8 mouse cellular contexts compared by ENCODE assay signal in the genomic region with DNA sequence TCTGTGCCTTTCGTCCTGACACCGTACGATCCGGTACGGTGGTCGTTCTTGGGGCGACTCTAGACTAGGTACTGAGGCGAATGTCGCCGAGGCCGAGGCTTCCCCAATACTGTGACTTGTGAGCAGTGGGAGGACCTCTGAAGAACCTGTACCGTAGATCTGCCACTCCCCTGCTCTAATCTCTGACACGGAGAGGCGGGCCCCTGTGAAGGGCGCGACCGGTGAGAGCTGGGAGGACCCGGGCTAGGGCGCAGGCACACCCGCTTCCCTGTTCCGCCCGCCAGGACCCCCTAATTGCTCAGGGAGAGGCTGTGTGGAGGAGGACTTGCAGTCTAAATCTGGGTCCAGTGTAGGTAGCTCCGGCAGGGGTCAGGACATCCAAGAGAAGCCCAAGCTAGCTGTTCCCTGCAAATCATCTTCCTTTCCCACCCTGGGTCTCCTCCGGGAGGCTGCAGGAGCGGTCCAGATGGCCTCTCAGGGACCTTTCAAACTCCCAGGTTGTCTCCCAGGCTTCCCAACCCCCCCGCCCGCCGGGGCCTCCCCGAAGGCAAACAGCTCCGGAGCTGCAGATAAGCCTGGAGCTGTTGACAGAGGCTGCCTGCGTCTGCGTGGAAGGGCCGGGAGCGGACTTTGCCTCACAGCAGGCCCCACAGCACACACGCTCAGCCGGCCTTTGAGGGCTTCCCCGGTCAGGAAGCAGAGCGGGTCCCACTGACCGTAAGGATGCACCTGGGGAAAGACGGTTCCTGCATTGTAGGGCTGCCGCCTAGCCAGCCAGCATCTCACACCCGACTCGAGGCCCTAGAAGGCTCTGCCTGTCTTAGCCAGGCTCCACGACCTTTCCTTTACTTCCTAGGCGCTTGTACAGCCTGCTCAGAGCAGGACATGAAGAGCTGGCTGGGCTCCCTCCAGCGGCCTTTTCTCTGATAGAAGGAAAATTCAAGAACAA. TPM values are rescaled to one million over a fixed set of nuclear protein-coding genes. Genes with fewer than 3 reads are reported as not detected.
DNase-seq lines count a peak whose midpoint lies in the region; ATAC-seq and TF ChIP-seq lines count a peak whose summit lies in the region.

No protein-coding gene starts in this region.

- H3K4me3 ChIP-seq in embryonic facial prominence, embryonic 13.5 days = peak overlapping the region; percentile 68
- H3K4me3 ChIP-seq in hindbrain, embryonic 13.5 days = peak overlapping the region; percentile 21
- H3K4me3 ChIP-seq in liver, adult 2 months (ENCODE audit: insufficient read depth, low read depth, low read length) = peak overlapping the region; percentile 28; the same call in 1 of the 2 replicates
- H3K4me3 ChIP-seq in midbrain, embryonic 16.5 days (ENCODE audit: low read depth, low read length) = peak overlapping the region; percentile 11; the same call in 1 of the 2 replicates

- H3K27me3 ChIP-seq in embryonic facial prominence, embryonic 13.5 days = peaks cover 79% of the 10 kb centered on the region
- H3K27me3 ChIP-seq in hindbrain, embryonic 13.5 days = peaks cover 91% of the 10 kb centered on the region
- H3K27me3 ChIP-seq in liver, adult 2 months (ENCODE audit: control insufficient read depth, insufficient read depth, low read length) = peaks cover 8% of the 10 kb centered on the region
- H3K27me3 ChIP-seq in midbrain, embryonic 16.5 days (ENCODE audit: control insufficient read depth, insufficient read depth, low read depth, low read length) = peaks cover 35% of the 10 kb centered on the region

- no peaks in the 10 kb centered on the region for H3K79me2 ChIP-seq in liver, adult 2 months (ENCODE audit: control insufficient read depth, insufficient read depth, low read length)

- peak overlapping the region; percentile 48 for H3K4me2 ChIP-seq in embryonic facial prominence, embryonic 13.5 days
- peak overlapping the region; percentile 42 for H3K4me2 ChIP-seq in hindbrain, embryonic 13.5 days
- peak overlapping the region; percentile 31 for H3K4me2 ChIP-seq in midbrain, embryonic 16.5 days (ENCODE audit: low read length)

- H3K9me3 ChIP-seq in embryonic facial prominence, embryonic 13.5 days = no peaks in the 10 kb centered on the region
- H3K9me3 ChIP-seq in hindbrain, embryonic 13.5 days = no peaks in the 10 kb centered on the region
- no peaks in the 10 kb centered on the region for H3K9me3 ChIP-seq in midbrain, embryonic 16.5 days (replicated peaks; ENCODE audit: control insufficient read depth, low read length, poor library complexity, severe bottlenecking)

- H3K36me3 ChIP-seq in embryonic facial prominence, embryonic 13.5 days = no peaks in the 10 kb centered on the region
- no peaks in the 10 kb centered on the region for H3K36me3 ChIP-seq in hindbrain, embryonic 13.5 days
- H3K36me3 ChIP-seq in liver, adult 2 months (ENCODE audit: control insufficient read depth, insufficient read depth, low read length) = no peaks in the 10 kb centered on the region
- no peaks in the 10 kb centered on the region for H3K36me3 ChIP-seq in midbrain, embryonic 16.5 days (ENCODE audit: control insufficient read depth, insufficient read depth, low read length)

- ATAC-seq in embryonic facial prominence, embryonic 13.5 days (ENCODE audit: insufficient number of reproducible peaks, insufficient read depth, low FRiP score, low TSS enrichment, low read depth) = no peak
- ATAC-seq in hindbrain, embryonic 13.5 days (ENCODE audit: low FRiP score) = peak; percentile 27; the same call in 1 of the 2 replicates
- ATAC-seq in midbrain, embryonic 16.5 days = no peak
- no peak for ATAC-seq in frontal cortex, adult (ENCODE audit: low TSS enrichment)

- H3K9ac ChIP-seq in embryonic facial prominence, embryonic 13.5 days = no peak overlapping the region
- peak overlapping the region; percentile 29 for H3K9ac ChIP-seq in hindbrain, embryonic 13.5 days
- H3K9ac ChIP-seq in liver, adult 2 months (ENCODE audit: low read depth, low read length) = peak overlapping the region; percentile 29; the same call in 1 of the 2 replicates
- H3K9ac ChIP-seq in midbrain, embryonic 16.5 days (ENCODE audit: low read depth, low read length) = no peak overlapping the region

- H3K4me1 ChIP-seq in embryonic facial prominence, embryonic 13.5 days = peaks cover 37% of the 10 kb centered on the region
- peaks cover 41% of the 10 kb centered on the region for H3K4me1 ChIP-seq in hindbrain, embryonic 13.5 days (replicated peaks)
- H3K4me1 ChIP-seq in liver, adult 2 months (ENCODE audit: control insufficient read depth, insufficient read depth, low read length) = peaks cover 14% of the 10 kb centered on the region; the same call in 1 of the 2 replicates
- H3K4me1 ChIP-seq in midbrain, embryonic 16.5 days (ENCODE audit: control insufficient read depth, insufficient read depth, low read length) = peaks cover 22% of the 10 kb centered on the region

- TF ChIP-seq POLR2A in liver, adult 2 months (IDR thresholded peaks at IDR 0.05; ENCODE audit: extremely low read depth, insufficient read depth, low read length) = no peak

- no peak for TF ChIP-seq CTCF in liver, adult 2 months (IDR thresholded peaks at IDR 0.05; ENCODE audit: low read depth, low read length)

- H3K27ac ChIP-seq in embryonic facial prominence, embryonic 13.5 days = no peak overlapping the region
- no peak overlapping the region for H3K27ac ChIP-seq in hindbrain, embryonic 13.5 days
- no peak overlapping the region for H3K27ac ChIP-seq in liver, adult 2 months (replicated peaks; ENCODE audit: insufficient read depth, low read depth, low read length)
- no peak overlapping the region for H3K27ac ChIP-seq in midbrain, embryonic 16.5 days (ENCODE audit: low read length)

- WGBS in embryonic facial prominence, embryonic 13.5 days = 5% methylated on average over 46 of the region's 46 CpGs
- WGBS in hindbrain, embryonic 13.5 days = 3% methylated on average over 46 of the region's 46 CpGs
- 9% methylated on average over 46 of the region's 46 CpGs for WGBS in liver, adult 2 months
- 5% methylated on average over 46 of the region's 46 CpGs for WGBS in midbrain, embryonic 16.5 days

- peak; percentile 7 for DNase-seq in ovary, postnatal 10 days (ENCODE audit: low spot score)
- DNase-seq in ovary, adult 18-20 months (ENCODE audit: low spot score) = no peak
- DNase-seq in liver, adult 2 months (ENCODE audit: extremely low read depth, low read depth, low spot score) = peak; percentile 61
- DNase-seq in urinary bladder, postnatal 25 days (ENCODE audit: low spot score) = peak; percentile 28

RNA-seq across cellular contexts. Expression of gene Itpka, which starts 2.3 kb away (rescaled TPM):
- polyA plus RNA-seq in embryonic facial prominence, embryonic 13.5 days (2015; fragmentation: Nextera tagmentation; extraction: Ambion mirVana) = 0.76 TPM in 1 of 2 replicates, not detected in the other
- polyA plus RNA-seq in hindbrain, embryonic 13.5 days (2015; fragmentation: Nextera tagmentation; extraction: Ambion mirVana) = 0.17 and 0.21 TPM in 2 replicates
- 0.65 and 1.8 TPM in 2 replicates for total RNA-seq in liver, adult 2 months (2014; rRNA removed)
- 1.7 and 3.6 TPM in 2 replicates for polyA plus RNA-seq in liver, adult 2 months (2012; rRNA removed)
- 0.19 TPM in 2 replicates for polyA plus RNA-seq in midbrain, embryonic 16.5 days (2015; fragmentation: Nextera tagmentation; extraction: Ambion mirVana)

RNA-seq across cellular contexts. Expression of gene Ltk, which starts 15.8 kb away (rescaled TPM):
- 0.18 TPM in 1 of 2 replicates, not detected in the other for polyA plus RNA-seq in embryonic facial prominence, embryonic 13.5 days (2015; fragmentation: Nextera tagmentation; extraction: Ambion mirVana)
- polyA plus RNA-seq in hindbrain, embryonic 13.5 days (2015; fragmentation: Nextera tagmentation; extraction: Ambion mirVana) = 0.91 and 1.4 TPM in 2 replicates
- total RNA-seq in liver, adult 2 months (2014; rRNA removed) = 0.07 TPM in 1 of 2 replicates, not detected in the other
- 0.10 and 0.66 TPM in 2 replicates for polyA plus RNA-seq in liver, adult 2 months (2012; rRNA removed)
- 2.0 and 2.7 TPM in 2 replicates for polyA plus RNA-seq in midbrain, embryonic 16.5 days (2015; fragmentation: Nextera tagmentation; extraction: Ambion mirVana)

RNA-seq across cellular contexts. Expression of gene Rpap1, which starts 42.9 kb away (rescaled TPM):
- polyA plus RNA-seq in embryonic facial prominence, embryonic 13.5 days (2015; fragmentation: Nextera tagmentation; extraction: Ambion mirVana) = 31.5 and 31.9 TPM in 2 replicates
- polyA plus RNA-seq in hindbrain, embryonic 13.5 days (2015; fragmentation: Nextera tagmentation; extraction: Ambion mirVana) = 22.2 and 22.6 TPM in 2 replicates
- total RNA-seq in liver, adult 2 months (2014; rRNA removed) = 2.4 and 3.3 TPM in 2 replicates
- polyA plus RNA-seq in liver, adult 2 months (2012; rRNA removed) = 6.2 and 10.5 TPM in 2 replicates
- 16.9 and 17.5 TPM in 2 replicates for polyA plus RNA-seq in midbrain, embryonic 16.5 days (2015; fragmentation: Nextera tagmentation; extraction: Ambion mirVana)

RNA-seq across cellular contexts. Expression of gene Tyro3, which starts 53.1 kb away (rescaled TPM):
- 27.3 and 28.5 TPM in 2 replicates for polyA plus RNA-seq in embryonic facial prominence, embryonic 13.5 days (2015; fragmentation: Nextera tagmentation; extraction: Ambion mirVana)
- polyA plus RNA-seq in hindbrain, embryonic 13.5 days (2015; fragmentation: Nextera tagmentation; extraction: Ambion mirVana) = 19.4 and 20.0 TPM in 2 replicates
- total RNA-seq in liver, adult 2 months (2014; rRNA removed) = 0.18 and 0.34 TPM in 2 replicates
- 0.14 and 0.39 TPM in 2 replicates for polyA plus RNA-seq in liver, adult 2 months (2012; rRNA removed)
- 20.0 and 24.4 TPM in 2 replicates for polyA plus RNA-seq in midbrain, embryonic 16.5 days (2015; fragmentation: Nextera tagmentation; extraction: Ambion mirVana)

Comparison
In these comparisons a context has a peak if more than half of its experiments do, and no peak if none do; other contexts are left out.
1. H3K4me3 ChIP-seq: peak in every context shown above with its lines; median percentile 68 in embryonic facial prominence, embryonic 13.5 days; 28 in liver, adult 2 months; 21 in hindbrain, embryonic 13.5 days; 11 in midbrain, embryonic 16.5 days.
2. H3K9ac ChIP-seq: peak in hindbrain, embryonic 13.5 days (single experiment) and liver, adult 2 months (single experiment); none in embryonic facial prominence, embryonic 13.5 days (single experiment) and midbrain, embryonic 16.5 days (single experiment).
3. Peak in every context shown above with its lines, with median percentiles within 50 percentile points of each other: H3K4me2 ChIP-seq.